In genomic region chr13:22036986-22037385, GRCm38 (mm10) we compare ENCODE assay signal across 9 mouse cellular contexts. TPM values are rescaled to one million over a fixed set of nuclear protein-coding genes. Genes with fewer than 3 reads are reported as not detected.
A peak's percentile ranks its signal among the peaks of the same experiment; 100 is the strongest.
DNase-seq lines count a peak whose midpoint lies in the region; ATAC-seq and TF ChIP-seq lines count a peak whose summit lies in the region.
"Had no signal": no experiment of that assay in that cellular context is flagged by ENCODE, and none has a peak within 500 bp of the region (broad histone marks: within the 10 kb centered on the region; RNA-seq: fewer than 3 reads in every experiment).

No protein-coding gene starts in this region.

- peak overlapping the region; percentile 43 for H3K9ac ChIP-seq in heart, embryonic 16.5 days (ENCODE audit: low read length)
- peak overlapping the region; percentile 69; the same call in 1 of the 2 replicates for H3K9ac ChIP-seq in CH12.LX (ENCODE audit: insufficient read depth, low read depth)
- peak overlapping the region; percentile 74 for H3K9ac ChIP-seq in forebrain, embryonic 11.5 days (ENCODE audit: low read length)
- H3K9ac ChIP-seq in liver, embryonic 12.5 days, result peak overlapping the region; percentile 80

- peak overlapping the region; percentile 48 for H3K27ac ChIP-seq in heart, embryonic 16.5 days (ENCODE audit: low read length)
- H3K27ac ChIP-seq in CH12.LX (ENCODE audit: insufficient read depth, low read depth), result peak overlapping the region; percentile 86; the same call in 1 of the 2 replicates
- peak overlapping the region; percentile 96 for H3K27ac ChIP-seq in forebrain, embryonic 11.5 days (ENCODE audit: low read depth, low read length)
- H3K27ac ChIP-seq in liver, embryonic 12.5 days, result peak overlapping the region; percentile 98

- dilution Hi-C loops in CH12.LX (cut with MboI; ENCODE audit: extremely low pct_ligation_motif_present, extremely low pct_unique_long_range_greater_than_20kb, low sequenced_read_pairs), result no loop called here

- no peak for TF ChIP-seq CTCF in CH12.LX (conservative IDR thresholded peaks at IDR 0.05 in 1 of 2, IDR thresholded peaks at IDR 0.05 in 1 of 2; ENCODE audit: low read depth in 2 of 2, low read length in 2 of 2)

- no peak for TF ChIP-seq POLR2A in CH12.LX (IDR thresholded peaks at IDR 0.05; ENCODE audit: low read depth, low read length)

- no peak for DNase-seq in heart, postnatal 4 days
- no peak for DNase-seq in CH12.LX (ENCODE audit: extremely low read depth)
- no peak for DNase-seq in forebrain, embryonic 11.5 days (ENCODE audit: low spot score)
- DNase-seq in urinary bladder, adult 18-20 months (ENCODE audit: low spot score in 2 of 2), result no peak
- DNase-seq in urinary bladder, postnatal 36 days (ENCODE audit: low spot score in 2 of 2), result no peak
- no peak for DNase-seq in layer of hippocampus, postnatal 36 days
- DNase-seq: lung, postnatal 10 days had no signal

- no peaks in the 10 kb centered on the region for H3K9me3 ChIP-seq in heart, embryonic 16.5 days (replicated peaks; ENCODE audit: control insufficient read depth, low read length)
- no peaks in the 10 kb centered on the region for H3K9me3 ChIP-seq in CH12.LX (replicated peaks; ENCODE audit: low read length)
- H3K9me3 ChIP-seq in forebrain, embryonic 11.5 days (ENCODE audit: control insufficient read depth, low read length), result no peaks in the 10 kb centered on the region
- no peaks in the 10 kb centered on the region for H3K9me3 ChIP-seq in liver, embryonic 12.5 days (replicated peaks)

- no peak for TF ChIP-seq RAD21 in CH12.LX (IDR thresholded peaks at IDR 0.05; ENCODE audit: low read depth, low read length)

- no peaks in the 10 kb centered on the region for H3K36me3 ChIP-seq in heart, embryonic 16.5 days (ENCODE audit: control insufficient read depth, insufficient read depth)
- no peaks in the 10 kb centered on the region for H3K36me3 ChIP-seq in CH12.LX (replicated peaks in 1 of 2; ENCODE audit: control insufficient read depth in 1 of 2, insufficient read depth in 1 of 2, low read length in 1 of 2)
- H3K36me3 ChIP-seq in forebrain, embryonic 11.5 days (ENCODE audit: control insufficient read depth, insufficient read depth, low read length), result no peaks in the 10 kb centered on the region
- no peaks in the 10 kb centered on the region for H3K36me3 ChIP-seq in liver, embryonic 12.5 days

- no peaks in the 10 kb centered on the region for H3K79me2 ChIP-seq in CH12.LX (replicated peaks; ENCODE audit: control insufficient read depth, extremely low read depth, insufficient read depth, poor library complexity, severe bottlenecking)

- in situ Hi-C loops in CH12.LX (cut with MboI; ENCODE audit: low pct_ligation_motif_present, low pct_unique_long_range_greater_than_20kb, low sequenced_read_pairs), result loop anchor here (10.0 to 25.0 kb wide), 3 partner anchors 292 to 1725 kb away; partner anchors contain the start of genes Hist1h1a, Hist1h2ab, Hist1h3a and Hist1h3b

- TF ChIP-seq EP300 in CH12.LX (IDR thresholded peaks at IDR 0.05; ENCODE audit: low read length), result no peak

- no peak for ATAC-seq in heart, embryonic 16.5 days (replicated peaks; ENCODE audit: extremely low read depth, insufficient read depth, low FRiP score)
- ATAC-seq in forebrain, embryonic 11.5 days (replicated peaks; ENCODE audit: low FRiP score), result no peak
- ATAC-seq in liver, embryonic 12.5 days, result no peak

- H3K4me1 ChIP-seq in heart, embryonic 16.5 days (ENCODE audit: control insufficient read depth, insufficient read depth, low read length), result peaks cover 21% of the 10 kb centered on the region
- peaks cover 0 to 35% of the 10 kb centered on the region in 2 experiments; a peak in 2 of 4 replicates for H3K4me1 ChIP-seq in CH12.LX (ENCODE audit: control insufficient read depth in 1 of 2, insufficient read depth in 2 of 2)
- peaks cover 2% of the 10 kb centered on the region; the same call in 1 of the 2 replicates for H3K4me1 ChIP-seq in forebrain, embryonic 11.5 days (replicated peaks; ENCODE audit: control insufficient read depth, insufficient read depth, low read length)
- H3K4me1 ChIP-seq in liver, embryonic 12.5 days, result peaks cover 68% of the 10 kb centered on the region

- peak overlapping the region; percentile 58 for H3K4me2 ChIP-seq in heart, embryonic 16.5 days (ENCODE audit: low read depth, low read length)
- H3K4me2 ChIP-seq in CH12.LX (ENCODE audit: insufficient read depth, low read depth, poor library complexity, severe bottlenecking), result peak overlapping the region; percentile 65
- peak overlapping the region; percentile 83 for H3K4me2 ChIP-seq in forebrain, embryonic 11.5 days (ENCODE audit: low read depth, low read length, severe bottlenecking)
- peak overlapping the region; percentile 75 for H3K4me2 ChIP-seq in liver, embryonic 12.5 days

- WGBS in heart, embryonic 16.5 days, result 70% methylated on average over 3 of the region's 3 CpGs
- 56% methylated on average over 3 of the region's 3 CpGs for WGBS in forebrain, embryonic 11.5 days
- 44% methylated on average over 3 of the region's 3 CpGs for WGBS in liver, embryonic 12.5 days (ENCODE audit: insufficient replicate concordance)

- peak overlapping the region; percentile 38; the same call in 1 of the 2 replicates for H3K4me3 ChIP-seq in heart, embryonic 16.5 days (ENCODE audit: low read length)
- no peak overlapping the region for H3K4me3 ChIP-seq in CH12.LX (replicated peaks in 1 of 3; ENCODE audit: low read depth in 2 of 3, low read length in 2 of 3, poor library complexity in 1 of 3)
- peak overlapping the region; percentile 37 for H3K4me3 ChIP-seq in forebrain, embryonic 11.5 days (ENCODE audit: low read depth, low read length)
- H3K4me3 ChIP-seq in liver, embryonic 12.5 days, result peak overlapping the region; percentile 53

- no peaks in the 10 kb centered on the region for H3K27me3 ChIP-seq in heart, embryonic 16.5 days (ENCODE audit: control insufficient read depth, insufficient read depth, low read length)
- no peaks in the 10 kb centered on the region for H3K27me3 ChIP-seq in CH12.LX (replicated peaks)
- no peaks in the 10 kb centered on the region for H3K27me3 ChIP-seq in forebrain, embryonic 11.5 days (ENCODE audit: control insufficient read depth, insufficient read depth, low read length)
- H3K27me3 ChIP-seq in liver, embryonic 12.5 days (replicated peaks), result no peaks in the 10 kb centered on the region

TF ChIP-seq in CH12.LX, 34 proteins besides CTCF, POLR2A, EP300 and RAD21 (continues in another document):
- TF ChIP-seq ETS1 (conservative IDR thresholded peaks at IDR 0.05; ENCODE audit: low read depth, low read length), result no peak
- peak; percentile 14; the same call in 1 of the 2 replicates for TF ChIP-seq CHD1 (IDR thresholded peaks at IDR 0.05; ENCODE audit: low read depth, low read length)
- TF ChIP-seq UBTF (IDR thresholded peaks at IDR 0.05; ENCODE audit: low read depth, low read length), result no peak
- no peak for TF ChIP-seq JUN (IDR thresholded peaks at IDR 0.05; ENCODE audit: insufficient read depth, low read depth, low read length)

RNA-seq across cellular contexts. Expression of gene Hist1h2bk, which starts 1.3 kb away (rescaled TPM):
- polyA plus RNA-seq in heart, embryonic 16.5 days (2015; fragmentation: Nextera tagmentation; extraction: Ambion mirVana), result 1.6 and 3.1 TPM in 2 replicates
- total RNA-seq in heart, postnatal 4 days (2021), result 100 to 1,000 TPM; 416 to 424 TPM
- 2,586 and 2,636 TPM in 2 replicates for total RNA-seq in CH12.LX (2012; rRNA removed)
- total RNA-seq in CH12.LX (2014; rRNA removed), result 38.2 and 47.2 TPM in 2 replicates
- polyA plus RNA-seq in CH12.LX (2012; ENCODE audit: insufficient read length, low read depth), result 3.7 and 8.1 TPM in 2 replicates
- polyA plus RNA-seq in forebrain, embryonic 11.5 days (2014; fragmentation: Nextera tagmentation; extraction: Ambion mirVana), result 5.4 and 11.9 TPM in 2 replicates
- 4.4 and 4.8 TPM in 2 replicates for polyA plus RNA-seq in liver, embryonic 12.5 days (2016; fragmentation: Nextera tagmentation; extraction: Ambion mirVana)
- 10 to 100 TPM; 30.5 to 35.2 TPM for total RNA-seq in layer of hippocampus, postnatal 36 days (2021)

RNA-seq across cellular contexts. Expression of gene Hist1h2ah, which starts 1.6 kb away (rescaled TPM):
- 5.3 and 7.9 TPM in 2 replicates for polyA plus RNA-seq in heart, embryonic 16.5 days (2015; fragmentation: Nextera tagmentation; extraction: Ambion mirVana)
- total RNA-seq in heart, postnatal 4 days (2021), result 100 to 1,000 TPM; 504 to 579 TPM
- total RNA-seq in CH12.LX (2012; rRNA removed), result 628 and 652 TPM in 2 replicates
- total RNA-seq in CH12.LX (2014; rRNA removed), result 4.9 and 8.1 TPM in 2 replicates
- polyA plus RNA-seq in CH12.LX (2012; ENCODE audit: insufficient read length, low read depth), result 2.3 and 4.5 TPM in 2 replicates
- 5.6 TPM in 1 of 2 replicates, not detected in the other for polyA plus RNA-seq in forebrain, embryonic 11.5 days (2014; fragmentation: Nextera tagmentation; extraction: Ambion mirVana)
- polyA plus RNA-seq in liver, embryonic 12.5 days (2016; fragmentation: Nextera tagmentation; extraction: Ambion mirVana), result 9.3 and 17.8 TPM in 2 replicates
- 10 to 100 TPM; 11.4 to 25.4 TPM for total RNA-seq in layer of hippocampus, postnatal 36 days (2021)

RNA-seq across cellular contexts. Expression of gene Hist1h4i, which starts 4.2 kb away (rescaled TPM):
- polyA plus RNA-seq in heart, embryonic 16.5 days (2015; fragmentation: Nextera tagmentation; extraction: Ambion mirVana), result 9.0 and 10.6 TPM in 2 replicates
- 100 to 1,000 TPM; 139 to 147 TPM for total RNA-seq in heart, postnatal 4 days (2021)
- 768 and 812 TPM in 2 replicates for total RNA-seq in CH12.LX (2012; rRNA removed)
- 29.9 and 35.7 TPM in 2 replicates for total RNA-seq in CH12.LX (2014; rRNA removed)
- polyA plus RNA-seq in CH12.LX (2012; ENCODE audit: insufficient read length, low read depth), result 6.4 TPM in 2 replicates
- 52.1 and 59.1 TPM in 2 replicates for polyA plus RNA-seq in forebrain, embryonic 11.5 days (2014; fragmentation: Nextera tagmentation; extraction: Ambion mirVana)
- polyA plus RNA-seq in liver, embryonic 12.5 days (2016; fragmentation: Nextera tagmentation; extraction: Ambion mirVana), result 44.1 and 49.4 TPM in 2 replicates
- total RNA-seq in layer of hippocampus, postnatal 36 days (2021), result 10 to 100 TPM; 72.6 to 72.8 TPM

RNA-seq across cellular contexts. Expression of gene Hist1h2ag, which starts 5.8 kb away (rescaled TPM):
- 13.3 and 22.0 TPM in 2 replicates for polyA plus RNA-seq in heart, embryonic 16.5 days (2015; fragmentation: Nextera tagmentation; extraction: Ambion mirVana)
- total RNA-seq in heart, postnatal 4 days (2021), result 100 to 1,000 TPM; 359 to 370 TPM
- total RNA-seq in CH12.LX (2012; rRNA removed), result 576 and 708 TPM in 2 replicates
- total RNA-seq in CH12.LX (2014; rRNA removed), result 21.8 and 22.0 TPM in 2 replicates
- 7.3 and 13.0 TPM in 2 replicates for polyA plus RNA-seq in CH12.LX (2012; ENCODE audit: insufficient read length, low read depth)
- 64.5 and 67.2 TPM in 2 replicates for polyA plus RNA-seq in forebrain, embryonic 11.5 days (2014; fragmentation: Nextera tagmentation; extraction: Ambion mirVana)
- 24.0 and 28.2 TPM in 2 replicates for polyA plus RNA-seq in liver, embryonic 12.5 days (2016; fragmentation: Nextera tagmentation; extraction: Ambion mirVana)
- total RNA-seq in layer of hippocampus, postnatal 36 days (2021), result 10 to 100 TPM; 13.7 to 21.6 TPM

RNA-seq across cellular contexts. Expression of gene Hist1h2bj, which starts 6.0 kb away (rescaled TPM):
- 5.5 and 9.9 TPM in 2 replicates for polyA plus RNA-seq in heart, embryonic 16.5 days (2015; fragmentation: Nextera tagmentation; extraction: Ambion mirVana)
- total RNA-seq in heart, postnatal 4 days (2021), result 100 to 1,000 TPM; 284 to 295 TPM
- total RNA-seq in CH12.LX (2012; rRNA removed) (1,723 and 1,790 TPM in 2 replicates), CH12.LX (2014; rRNA removed) (23.2 and 23.8 TPM in 2 replicates)
- 0.72 and 2.5 TPM in 2 replicates for polyA plus RNA-seq in CH12.LX (2012; ENCODE audit: insufficient read length, low read depth)
- 9.6 and 11.7 TPM in 2 replicates for polyA plus RNA-seq in forebrain, embryonic 11.5 days (2014; fragmentation: Nextera tagmentation; extraction: Ambion mirVana)
- polyA plus RNA-seq in liver, embryonic 12.5 days (2016; fragmentation: Nextera tagmentation; extraction: Ambion mirVana), result 14.5 and 17.1 TPM in 2 replicates
- 10 to 100 TPM; 12.5 to 16.9 TPM for total RNA-seq in layer of hippocampus, postnatal 36 days (2021)

Comparison
In these comparisons a context has a peak if more than half of its experiments do, and no peak if none do; other contexts are left out.
1. H3K27ac ChIP-seq: peak in every context shown above with its lines; median percentile 98 in liver, embryonic 12.5 days; 96 in forebrain, embryonic 11.5 days; 86 in CH12.LX; 48 in heart, embryonic 16.5 days.
2. H3K4me3 ChIP-seq: peak in heart, embryonic 16.5 days (single experiment), forebrain, embryonic 11.5 days (single experiment) and liver, embryonic 12.5 days (single experiment); none in CH12.LX (0 of 3).
3. Peak in every context shown above with its lines, with median percentiles within 50 percentile points of each other: H3K4me2 ChIP-seq and H3K9ac ChIP-seq.